Mouse (Mus musculus): Measurements from ENCODE around the gene Sox11. TPM values are rescaled to one million over a fixed set of nuclear protein-coding genes. Genes with fewer than 3 reads are reported as not detected.

The Sox11 gene
- total RNA-seq (2023), result not detected

DNA sequence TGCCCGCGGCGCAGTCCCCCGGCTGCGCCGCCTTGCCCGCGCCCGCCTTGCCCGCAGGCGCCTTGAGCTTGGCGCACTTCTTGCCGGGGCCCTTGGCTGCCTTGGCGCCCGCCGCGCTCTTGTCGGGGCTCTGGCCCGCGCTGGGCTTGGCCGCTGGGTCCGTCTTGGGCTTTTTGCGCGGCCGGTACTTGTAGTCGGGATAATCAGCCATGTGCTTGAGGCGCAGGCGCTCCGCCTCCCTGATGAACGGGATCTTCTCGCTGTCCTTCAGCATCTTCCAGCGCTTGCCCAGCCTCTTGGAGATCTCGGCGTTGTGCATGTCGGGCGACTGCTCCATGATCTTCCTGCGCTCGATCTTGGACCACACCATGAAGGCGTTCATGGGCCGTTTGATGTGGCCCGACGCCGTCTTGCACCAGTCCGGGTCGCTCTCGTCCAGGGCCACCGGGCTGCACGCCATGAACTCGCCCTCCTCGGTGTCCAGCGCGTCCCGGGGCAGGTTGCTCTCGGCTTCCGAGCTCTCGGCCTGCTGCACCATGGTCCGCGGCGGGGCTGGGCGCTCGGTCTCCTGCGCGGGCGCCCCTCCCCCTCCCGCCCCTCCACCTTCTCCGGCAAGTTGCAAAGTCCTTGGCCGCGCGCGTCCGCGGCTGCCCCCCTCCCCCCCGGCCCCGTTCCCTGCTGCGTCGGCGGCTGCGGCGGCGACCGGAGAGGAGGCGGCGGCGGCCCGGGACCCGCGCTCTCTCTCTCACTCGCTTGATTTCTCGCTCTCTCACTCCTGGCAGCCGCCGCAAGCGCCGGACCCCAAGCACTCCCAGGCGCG, at the start of gene Sox11:
Gene Sox11 (minus strand): TSS at position 704 of the 820 bp plus-strand sequence.

